Mouse (Mus musculus) heart, embryonic 14.5 days (tissue): ENCODE measurements around the gene Gm44511. TPM values are rescaled to one million over a fixed set of nuclear protein-coding genes. Genes with fewer than 3 reads are reported as not detected.

Source experiments
- ATAC-seq: fragments of 200-750 bp; cut with Nextera tagmentation; 2 replicates; pipeline ENCODE4 v1.8.0; 2017; ENCODE audit warnings: low read depth, moderate TSS enrichment; ENCODE audit not compliant: insufficient number of reproducible peaks, insufficient read depth, low FRiP score
- H3K27ac ChIP-seq, 2 experiments: fragments of 200-500 bp in 1 of 2; fragments of 300-500 bp in 1 of 2; sonication (generic) in 1 of 2; replicated peaks in 1 of 2; 2 replicates each; pipeline ENCODE4 v1.5.1; 2012 to 2014; ENCODE audit warnings: low read depth in 2 of 2, low read length in 2 of 2, control low read depth in 1 of 2, mild to moderate bottlenecking in 1 of 2, mixed read lengths in 1 of 2; ENCODE audit not compliant: control insufficient read depth in 1 of 2, insufficient read depth in 1 of 2
- H3K27me3 ChIP-seq: fragments of 300-500 bp; sonication (generic); 2 replicates; pipeline ENCODE4 v1.6.1; 2014; ENCODE audit warnings: mild to moderate bottlenecking, low read length, control low read depth; ENCODE audit not compliant: control insufficient read depth, insufficient read depth
- H3K36me3 ChIP-seq: fragments of 300-500 bp; sonication (generic); 2 replicates; pipeline ENCODE4 v1.6.1; 2014; ENCODE audit warnings: mild to moderate bottlenecking, control low read depth, low read length, mixed read lengths; ENCODE audit not compliant: control insufficient read depth, insufficient read depth
- H3K4me1 ChIP-seq, 2 experiments: fragments of 200-500 bp in 1 of 2; fragments of 300-500 bp in 1 of 2; sonication (generic) in 1 of 2; 2 replicates each; pipeline ENCODE4 v1.6.1; 2012 to 2014; ENCODE audit warnings: low read length in 2 of 2, control low read depth in 1 of 2, mixed read lengths in 1 of 2; ENCODE audit not compliant: control insufficient read depth in 2 of 2, insufficient read depth in 2 of 2
- H3K4me2 ChIP-seq: fragments of 300-500 bp; sonication (generic); 2 replicates; pipeline ENCODE4 v1.6.1; 2014; ENCODE audit warnings: mild to moderate bottlenecking, low read length
- H3K4me3 ChIP-seq, 2 experiments: fragments of 200-500 bp in 1 of 2; fragments of 300-500 bp in 1 of 2; sonication (generic) in 1 of 2; 2 replicates each; pipeline ENCODE4 v1.5.1; 2012 to 2014; ENCODE audit warnings: low read length in 2 of 2, mild to moderate bottlenecking in 2 of 2, control low read depth in 1 of 2, low read depth in 1 of 2, moderate library complexity in 1 of 2; ENCODE audit not compliant: control insufficient read depth in 1 of 2, insufficient read depth in 1 of 2
- H3K9ac ChIP-seq: fragments of 300-500 bp; sonication (generic); 2 replicates; pipeline ENCODE4 v1.6.1; 2014; ENCODE audit warnings: mild to moderate bottlenecking, low read length
- H3K9me3 ChIP-seq: fragments of 300-500 bp; sonication (generic); 2 replicates; pipeline ENCODE4 v1.6.1; 2016; ENCODE audit warnings: low read length, control low read depth; ENCODE audit not compliant: control insufficient read depth
- WGBS: fragments of 180-500 bp; shearing (Covaris S2); extraction: QIAGEN DNeasy Blood & Tissue Kit; methylation state at CpG from one replicate; pipeline ENCODE4 v1.1.7; 2014; 5-methylcytosine and 5-hydroxymethylcytosine counted together
- polyA plus RNA-seq: library from polyadenylated mRNA; unstranded; fragments of >200 nt; fragmentation: Nextera tagmentation; extraction: Ambion mirVana; gene quantifications from 2 replicates; pipeline ENCODE4 v1.2.1, GENCODE M21; 2014

Gm44511 gene
- polyA plus RNA-seq, 1 experiment from 2014 or later = not detected

DNA sequence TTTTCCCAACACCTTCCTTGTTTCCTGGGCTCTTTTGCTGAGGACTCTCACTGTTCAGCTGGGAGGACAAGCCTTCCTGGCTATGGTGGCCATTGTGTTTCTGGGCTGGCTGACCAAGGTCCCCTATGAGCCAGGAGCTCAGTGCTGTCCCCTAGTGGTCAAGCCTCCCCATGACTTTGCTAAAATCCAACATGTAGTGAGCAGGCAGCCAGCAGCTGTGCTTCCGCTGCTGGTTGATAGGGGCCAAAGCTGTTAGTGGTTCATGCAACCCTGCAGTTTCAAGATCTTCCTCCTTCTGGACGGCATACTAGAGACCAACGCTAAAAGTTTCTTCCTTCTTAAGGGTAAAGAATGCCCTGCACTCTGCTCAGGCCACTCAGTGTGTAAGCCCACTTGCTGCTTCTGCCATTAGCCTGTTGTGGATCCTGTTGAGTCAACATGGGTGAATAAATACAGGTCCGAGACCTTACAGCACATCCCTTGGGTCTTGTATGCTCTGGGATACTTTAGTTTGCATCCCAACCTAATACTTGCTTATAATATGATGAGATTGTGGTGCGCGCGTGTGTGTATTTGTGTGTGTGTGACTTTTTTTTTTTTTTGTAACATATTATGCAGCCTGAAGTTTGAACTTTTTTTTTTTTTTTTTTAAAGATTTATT, 19.3 kb upstream of the Gm44511 start:
- Histone ChIP-seq H3K9me3 (no peaks in the 10 kb centered on the region), H3K9ac (no peak overlapping the region), H3K36me3 (no peaks in the 10 kb centered on the region), H3K4me2 (peak overlapping the region; percentile 44), H3K27me3 (no peaks in the 10 kb centered on the region), H3K4me1 (peaks cover 2 to 15% of the 10 kb centered on the region in 2 experiments; a peak in 3 of 4 replicates), H3K4me3 (0 out of 4 replicates have a peak overlapping the region, but pooled peaks of 1 of the 2 experiments have one; percentile 19), H3K27ac (no peak overlapping the region)
- WGBS = 31% methylated on average over 7 of the region's 7 CpGs
- no peak for ATAC-seq

DNA sequence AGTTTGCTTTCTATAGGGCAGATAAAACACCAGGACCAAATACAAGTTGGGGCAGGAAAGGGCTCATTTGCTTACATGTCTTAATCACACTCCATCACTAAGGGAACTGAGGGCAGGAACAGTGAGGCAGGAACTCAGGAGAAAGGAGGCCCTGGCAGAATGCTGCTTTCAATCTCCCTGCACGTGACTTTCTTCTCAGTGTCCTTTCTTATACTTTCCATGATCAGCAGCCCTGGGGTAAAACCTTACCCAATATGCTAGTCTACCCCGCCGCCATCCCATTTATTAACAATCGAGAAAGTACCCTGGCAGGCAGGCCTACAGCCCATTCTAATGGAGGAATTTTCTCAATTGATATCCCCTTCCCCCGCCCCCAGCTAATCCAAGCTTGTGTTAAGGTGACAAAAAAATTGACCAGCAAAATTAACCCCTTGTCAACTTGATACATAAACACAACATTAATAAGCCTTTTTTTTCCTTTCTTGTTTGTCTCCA, 18.5 kb upstream of the Gm44511 start:
- Histone ChIP-seq H3K36me3 (no peaks in the 10 kb centered on the region), H3K27me3 (no peaks in the 10 kb centered on the region), H3K4me3 (no peak overlapping the region), H3K4me1 (peaks cover 2 to 15% of the 10 kb centered on the region in 2 experiments; a peak in 3 of 4 replicates), H3K9me3 (no peaks in the 10 kb centered on the region), H3K9ac (no peak overlapping the region), H3K27ac (no peak overlapping the region), H3K4me2 (no peak overlapping the region)
- 87% methylated on average over 5 of the region's 5 CpGs for WGBS
- no peak for ATAC-seq

DNA sequence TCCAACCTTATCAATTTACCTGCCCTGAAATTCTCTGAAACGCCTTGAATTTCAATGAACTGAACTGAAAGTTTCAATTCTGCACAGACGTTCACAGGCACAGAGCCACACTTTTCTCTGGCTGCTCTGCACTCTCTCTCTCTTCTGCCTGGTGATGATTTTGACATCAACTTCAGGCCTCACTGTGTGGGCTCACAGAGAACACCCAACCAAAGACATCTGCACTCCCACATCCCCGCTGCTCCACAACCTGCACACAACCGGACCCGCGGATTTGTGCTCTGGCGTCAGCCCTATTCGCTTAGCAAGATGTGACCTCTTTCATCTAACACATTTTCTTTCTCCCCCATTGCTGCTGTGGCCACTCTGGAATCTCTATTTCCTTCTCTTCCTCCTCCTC, 18.0 kb upstream of the Gm44511 start:
- H3K27me3 ChIP-seq = no peaks in the 10 kb centered on the region
- H3K4me2 ChIP-seq = peak overlapping the region; percentile 84
- no peak overlapping the region for H3K9ac ChIP-seq
- no peaks in the 10 kb centered on the region for H3K9me3 ChIP-seq
- peaks cover 2 to 15% of the 10 kb centered on the region in 2 experiments; a peak in 3 of 4 replicates for H3K4me1 ChIP-seq
- H3K4me3 ChIP-seq = peak overlapping the region in 1 of 2 experiments; percentile 91; a peak in 2 of 4 replicates
- H3K36me3 ChIP-seq = no peaks in the 10 kb centered on the region
- H3K27ac ChIP-seq = no peak overlapping the region
- ATAC-seq = no peak
- WGBS = 31% methylated on average over 8 of the region's 8 CpGs

DNA sequence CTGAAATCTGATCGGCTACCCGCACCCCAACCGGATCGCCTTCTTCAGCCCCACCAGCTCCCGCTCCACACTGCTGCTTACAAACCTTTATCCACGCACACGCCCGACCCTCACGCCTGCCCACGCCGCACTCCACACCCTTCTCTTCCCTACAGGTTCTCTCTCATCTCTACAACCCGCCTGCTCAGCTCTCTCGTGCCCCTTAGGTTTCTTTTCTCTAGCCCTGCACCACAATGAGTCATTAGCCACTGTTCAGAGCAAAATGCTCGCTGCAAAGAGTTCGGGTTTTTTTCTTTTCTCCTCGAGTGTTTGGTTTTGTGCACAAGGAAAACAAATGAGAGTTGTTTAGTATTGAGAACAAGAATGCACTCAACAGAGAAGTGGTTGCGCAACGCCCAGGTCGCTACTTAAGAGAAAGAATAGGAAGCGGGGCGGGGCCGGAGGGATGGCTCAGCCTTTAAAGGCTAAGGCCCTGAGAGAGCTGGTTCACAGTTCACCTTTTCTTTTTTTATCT, 17.4 kb upstream of the Gm44511 start:
- H3K4me1 ChIP-seq = peaks cover 2 to 15% of the 10 kb centered on the region in 2 experiments; a peak in 3 of 4 replicates
- peak overlapping the region; percentile 93 for H3K9ac ChIP-seq
- under 1% methylated on average over 22 of the region's 22 CpGs for WGBS
- no peaks in the 10 kb centered on the region for H3K36me3 ChIP-seq
- peak overlapping the region; percentile 76 to 91 for H3K4me3 ChIP-seq
- H3K9me3 ChIP-seq = no peaks in the 10 kb centered on the region
- H3K27ac ChIP-seq = peak overlapping the region; percentile 78 to 93
- peak; percentile 8; the same call in 1 of the 2 replicates for ATAC-seq
- peak overlapping the region; percentile 84 for H3K4me2 ChIP-seq
- no peaks in the 10 kb centered on the region for H3K27me3 ChIP-seq

DNA sequence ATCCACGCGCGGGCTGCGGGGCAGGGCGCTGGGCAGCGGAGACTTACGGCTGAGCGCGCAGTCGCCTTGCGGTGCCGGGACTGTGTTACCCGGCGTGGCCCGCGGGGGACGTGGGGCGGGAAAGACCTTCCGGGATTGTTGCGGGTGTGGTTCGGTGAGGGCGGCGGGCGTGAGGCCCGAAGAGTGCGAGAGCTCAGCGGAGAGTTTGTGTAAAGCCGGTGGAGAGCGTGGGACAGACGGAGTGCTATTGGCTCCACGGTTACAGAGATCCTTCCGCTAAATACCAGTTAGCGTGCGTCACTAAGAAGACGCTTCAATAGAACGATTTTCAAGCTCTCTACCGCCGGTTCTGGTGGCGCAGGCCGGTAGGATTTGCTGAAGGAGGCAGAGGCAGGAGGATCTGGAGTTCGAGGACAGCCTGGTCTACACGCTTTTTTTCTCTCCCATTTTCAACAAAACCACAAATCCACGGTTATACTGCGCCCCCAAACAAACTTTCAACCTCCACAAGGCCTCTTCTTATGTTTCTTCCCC, 16.9 kb upstream of the Gm44511 start:
- H3K27ac ChIP-seq = peak overlapping the region; percentile 78 to 93
- peaks cover 2 to 15% of the 10 kb centered on the region in 2 experiments; a peak in 3 of 4 replicates for H3K4me1 ChIP-seq
- ATAC-seq = peak; percentile 76
- no peaks in the 10 kb centered on the region for H3K9me3 ChIP-seq
- H3K4me2 ChIP-seq = peak overlapping the region; percentile 84
- WGBS = 0% methylated on average over 44 of the region's 44 CpGs
- H3K36me3 ChIP-seq = no peaks in the 10 kb centered on the region
- H3K9ac ChIP-seq = peak overlapping the region; percentile 93
- H3K4me3 ChIP-seq = peak overlapping the region; percentile 76 to 91
- no peaks in the 10 kb centered on the region for H3K27me3 ChIP-seq

DNA sequence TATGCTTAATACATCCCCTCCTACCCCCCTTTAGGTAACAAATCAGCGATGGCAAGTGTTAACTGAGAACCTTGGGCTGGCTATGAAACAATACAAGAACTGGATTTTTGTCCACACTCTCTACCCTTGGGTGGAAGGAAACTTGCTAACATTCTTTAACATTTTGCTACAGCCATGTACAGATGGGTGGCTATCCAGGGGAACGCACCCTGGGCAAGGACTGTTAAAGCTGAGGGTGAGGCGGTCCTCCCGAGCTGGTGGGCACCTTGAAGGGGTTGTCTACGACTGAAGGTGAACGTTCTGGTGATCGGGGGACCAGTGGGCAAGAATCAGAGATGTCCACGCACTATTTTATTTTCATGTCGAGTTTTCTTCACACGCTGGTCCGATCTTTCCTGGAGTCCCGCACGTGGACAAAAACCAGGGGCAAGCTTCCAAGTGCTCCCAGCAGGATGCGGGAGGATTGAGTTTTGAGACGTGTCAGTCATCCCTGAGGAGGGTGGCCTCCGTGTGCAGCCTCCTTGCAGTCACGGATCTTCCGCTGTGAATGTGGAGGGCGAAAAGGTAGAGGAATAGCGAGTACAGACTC, 16.3 kb upstream of the Gm44511 start:
- Histone ChIP-seq H3K27me3 (no peaks in the 10 kb centered on the region), H3K36me3 (no peaks in the 10 kb centered on the region), H3K27ac (peak overlapping the region; percentile 78 to 93), H3K4me1 (peaks cover 2 to 15% of the 10 kb centered on the region in 2 experiments; a peak in 3 of 4 replicates), H3K9me3 (no peaks in the 10 kb centered on the region), H3K4me2 (peak overlapping the region; percentile 84), H3K4me3 (peak overlapping the region; percentile 76 to 91), H3K9ac (peak overlapping the region; percentile 85)
- ATAC-seq = no peak
- under 1% methylated on average over 20 of the region's 20 CpGs for WGBS

DNA sequence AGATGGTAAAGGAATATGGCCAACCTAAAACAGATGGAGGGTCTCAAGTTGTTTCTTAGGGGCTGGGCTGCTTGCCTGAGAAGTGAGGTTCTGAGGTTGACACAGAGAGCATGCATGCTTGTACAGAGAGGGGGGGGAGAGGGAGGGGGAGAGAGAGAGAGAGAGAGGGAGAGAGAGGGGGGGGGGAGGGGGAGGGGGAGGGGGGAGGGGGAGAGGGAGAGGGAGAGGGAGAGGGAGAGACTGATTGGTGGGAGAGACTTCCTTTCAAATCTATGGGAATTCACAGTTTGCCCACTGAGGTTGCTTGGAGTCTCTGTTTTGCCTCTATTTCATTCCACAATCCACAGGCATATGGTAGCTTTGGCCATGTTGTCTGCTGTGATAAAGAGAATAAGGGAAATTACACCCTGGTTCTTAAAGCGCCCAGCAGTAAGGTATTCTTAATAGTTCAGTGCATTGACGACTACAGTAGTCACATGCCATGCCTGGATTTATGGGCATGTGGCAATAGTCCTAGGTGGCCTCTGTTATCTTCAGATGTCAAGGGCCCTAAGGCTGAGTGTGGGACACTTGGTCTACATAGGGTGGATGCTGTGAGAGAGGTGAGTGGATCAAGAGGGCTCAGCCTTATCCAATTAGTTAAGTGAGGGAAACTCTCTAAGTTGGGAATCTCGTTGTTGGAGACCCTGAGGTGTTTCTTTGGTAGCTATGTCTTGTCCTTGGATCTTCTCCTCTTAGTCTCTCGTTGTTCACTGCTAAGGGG, 15.4 kb upstream of the Gm44511 start:
- WGBS = 32% methylated on average over 4 of the region's 4 CpGs

More for the DNA sequence above, 15.4 kb upstream of the Gm44511 start:
- no peaks in the 10 kb centered on the region for H3K9me3 ChIP-seq
- H3K4me2 ChIP-seq = peak overlapping the region; percentile 84
- H3K4me1 ChIP-seq = peaks cover 2 to 18% of the 10 kb centered on the region in 2 experiments; a peak in 3 of 4 replicates
- no peaks in the 10 kb centered on the region for H3K27me3 ChIP-seq
- H3K9ac ChIP-seq = peak overlapping the region; percentile 85; the same call in 1 of the 2 replicates
- H3K36me3 ChIP-seq = no peaks in the 10 kb centered on the region
- no peak overlapping the region for H3K27ac ChIP-seq
- ATAC-seq = no peak
- peak overlapping the region in 1 of 2 experiments; percentile 91; a peak in 3 of 4 replicates for H3K4me3 ChIP-seq
